Mouse (Mus musculus) left cerebral cortex, postnatal 25 days (tissue): ENCODE data around the gene Opn1mw. TPM values are rescaled to one million over a fixed set of nuclear protein-coding genes. Genes with fewer than 3 reads are reported as not detected.
"Not testable (repeated sequence)": the region's sequence is repeated elsewhere in the genome, so short reads cannot be mapped to it uniquely, and the experiment has no call there.

Experiments used
- DNase-seq, 2 experiments: peaks; one replicate each; pipeline ENCODE4 v3.0.0; 2022; ENCODE audit warnings: low spot score in 2 of 2, mixed read lengths in 1 of 2
- intact Hi-C: fragments of 180-260 bp; cut with DNase I; formaldehyde crosslinking; loops from one replicate; pipeline ENCODE4 v1.15.1; 2025
- total RNA-seq, 2 experiments: library from RNA; stranded (reverse); gene quantifications; 2 replicates each; pipeline ENCODE4 v1.2.3; 2021

The Opn1mw gene
- total RNA-seq: under 1 TPM; 0.50 to 0.62 TPM

DNA sequence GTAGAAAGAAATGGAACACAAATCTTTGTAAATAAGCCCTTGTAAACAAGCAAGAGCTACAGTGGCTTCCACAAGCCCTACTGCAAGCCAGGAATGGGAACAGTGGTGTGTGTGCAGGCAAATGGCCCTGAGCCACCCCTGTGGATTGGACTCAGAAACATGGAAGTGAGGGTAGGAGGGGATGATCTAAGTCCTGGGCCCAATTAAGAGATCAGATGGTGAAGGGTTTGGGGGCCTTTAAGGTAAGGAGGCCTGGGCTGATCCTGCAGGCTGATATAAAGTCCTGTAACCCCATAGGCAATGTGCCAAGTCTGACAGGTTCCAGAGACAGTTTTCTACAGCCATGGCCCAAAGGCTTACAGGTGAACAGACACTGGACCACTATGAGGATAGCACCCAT lies at the start of gene Opn1mw:
TSS of gene Opn1mw (plus strand) at position 301 of the 400 bp plus-strand sequence.
- intact Hi-C loops: no loop called here
- DNase-seq: no peak

- peak in 1 of 2 experiments; percentile 5 for DNase-seq
- intact Hi-C loops: loop anchor here (10.0 kb wide), 1 partner anchor 160 kb away; the partner anchor contains the start of gene Flna
Measured at GRCm38 (mm10) chrX:74084276-74084837, 42.9 kb upstream of the Opn1mw start.

- intact Hi-C loops: loop anchor here (1.0 to 10.0 kb wide), 2 partner anchors 118 to 160 kb away; partner anchors contain the start of gene Flna
- DNase-seq: peak; percentile 77 to 84
Measured at GRCm38 (mm10) chrX:74084946-74085498, 42.2 kb upstream of the Opn1mw start.

DNA sequence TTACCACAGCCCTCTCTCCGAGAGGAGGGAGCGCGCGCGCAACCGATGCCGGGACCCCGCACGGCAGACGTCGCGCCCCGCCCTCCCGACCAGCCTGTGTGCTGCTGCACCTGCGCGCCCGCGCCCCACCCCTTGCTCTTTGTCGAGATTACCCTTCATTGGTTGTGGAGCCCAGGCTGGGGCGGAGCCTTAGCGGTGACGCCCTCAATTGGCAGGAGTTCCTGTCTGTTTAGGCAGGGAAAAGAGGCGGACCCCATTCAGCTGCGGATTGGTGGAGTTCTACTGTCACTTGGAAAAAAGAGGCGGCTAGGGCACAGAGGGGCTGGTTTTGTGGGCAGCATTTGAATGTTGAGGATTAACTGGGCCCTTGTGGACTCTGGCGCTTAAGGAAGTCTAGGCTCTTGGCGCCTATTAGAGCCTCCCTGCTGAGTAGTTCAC lies 41.6 kb upstream of the Opn1mw start:
- DNase-seq: peak; percentile 97 to 99
- intact Hi-C loops: loop anchor here (1.0 to 10.0 kb wide), 2 partner anchors 118 to 159 kb away; partner anchors contain the start of gene Flna

DNA sequence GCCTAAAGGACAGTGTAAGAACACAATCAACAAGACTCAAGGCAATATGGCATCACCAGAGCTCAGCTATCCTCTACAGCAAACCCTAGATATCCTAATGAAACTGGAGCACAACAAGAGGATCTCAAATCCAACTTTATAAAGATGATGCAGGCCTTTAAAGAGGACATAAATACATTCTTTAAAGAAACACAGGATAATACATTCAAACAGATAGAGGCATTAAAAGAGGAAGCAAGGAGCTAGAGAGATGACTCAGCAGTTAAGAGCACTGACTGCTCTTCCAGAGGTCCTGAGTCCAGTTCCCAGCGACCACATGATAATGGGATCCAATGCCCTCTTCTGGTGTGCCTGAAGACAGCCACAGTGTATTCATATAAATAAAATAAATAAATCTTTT lies 32.1 kb upstream of the Opn1mw start:
- intact Hi-C loops: no loop called here
- no peak for DNase-seq

DNA sequence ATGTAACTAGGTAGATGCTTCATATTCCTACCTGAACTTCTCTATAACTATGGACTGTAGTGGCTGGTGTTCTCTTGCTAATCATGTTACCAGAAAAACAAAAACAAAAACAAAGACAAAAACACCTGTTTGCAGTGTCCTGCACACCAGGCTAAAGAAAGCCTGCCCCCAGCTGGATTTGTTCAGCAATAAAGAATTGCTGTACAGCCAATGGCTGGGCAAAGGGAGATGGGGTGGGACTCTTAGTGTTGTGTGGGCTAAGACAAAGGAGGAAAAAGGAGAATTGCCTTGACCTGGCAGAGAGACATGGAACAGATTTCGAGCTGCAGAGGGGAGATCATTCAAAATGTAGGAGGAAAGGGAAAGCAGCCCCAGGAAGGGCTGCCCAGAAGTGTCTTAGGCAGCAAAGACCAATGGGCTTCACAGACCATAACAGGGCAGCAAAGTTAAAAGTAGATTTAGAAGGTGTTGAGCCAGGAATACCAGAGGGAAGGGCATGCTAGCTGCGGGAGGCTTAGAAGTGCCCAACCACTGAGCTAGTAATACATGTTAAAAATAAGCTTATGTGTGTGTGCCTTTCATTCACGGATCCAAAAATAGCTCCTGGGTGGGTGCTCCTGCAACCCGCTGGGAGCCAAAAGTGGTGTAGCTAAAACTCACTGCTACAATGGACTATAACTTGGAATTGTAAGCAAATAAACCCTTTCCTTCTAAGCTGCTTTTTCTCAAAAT lies 23.6 kb upstream of the Opn1mw start:
- intact Hi-C loops: no loop called here
- peak; percentile 2 to 65 for DNase-seq

DNA sequence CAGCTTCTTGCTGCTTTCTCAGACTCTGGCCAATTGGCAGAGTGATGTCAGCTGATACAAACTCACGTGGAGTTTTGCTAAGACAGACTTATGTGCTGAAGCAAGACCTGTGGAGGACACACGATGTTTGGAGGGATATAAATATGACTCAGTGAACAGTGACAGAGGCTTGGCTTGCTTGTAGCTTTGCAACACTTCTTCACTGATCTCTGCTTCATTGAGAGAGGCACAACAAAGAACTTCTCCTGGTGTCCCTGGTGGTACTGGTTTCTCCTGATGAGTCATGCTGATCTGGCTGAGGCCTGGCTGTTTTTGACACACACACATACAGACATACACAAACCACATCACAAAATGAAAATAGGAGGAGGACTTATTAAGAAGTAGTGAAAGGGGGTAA lies 21.3 kb upstream of the Opn1mw start:
- intact Hi-C loops: no loop called here

GRCm38 (mm10) chrX:74108747-74109146 lies 18.5 kb upstream of the Opn1mw start:
- intact Hi-C loops: no loop called here
- no peak for DNase-seq

More for the DNA sequence above, 21.3 kb upstream of the Opn1mw start:
- no peak for DNase-seq

GRCm38 (mm10) chrX:74114036-74114435 lies 13.2 kb upstream of the Opn1mw start:
- DNase-seq: no peak
- intact Hi-C loops: no loop called here

GRCm38 (mm10) chrX:74115511-74115910 lies 11.8 kb upstream of the Opn1mw start:
- peak; percentile 33 to 65 for DNase-seq
- intact Hi-C loops: loop anchor here (5.0 kb wide), 2 partner anchors 132 to 297 kb away; partner anchors contain the start of gene Flna

GRCm38 (mm10) chrX:74124975-74125374 lies 2.3 kb upstream of the Opn1mw start:
- DNase-seq: no peak
- intact Hi-C loops: no loop called here

- DNase-seq, intact Hi-C loops: not testable (repeated sequence)
Measured at GRCm38 (mm10) chrX:74135263-74135662, 8.0 kb downstream of the Opn1mw start, which contains the start of gene Mecp2. Gene Mecp2, minus strand, starts transcription at chrX:74135363.

- intact Hi-C loops: no loop called here
- no peak for DNase-seq
Measured at GRCm38 (mm10) chrX:74167738-74168137, 40.5 kb downstream of the Opn1mw start, which contains the start of gene Tex28. Gene Tex28, minus strand, starts transcription at chrX:74167838.

DNA sequence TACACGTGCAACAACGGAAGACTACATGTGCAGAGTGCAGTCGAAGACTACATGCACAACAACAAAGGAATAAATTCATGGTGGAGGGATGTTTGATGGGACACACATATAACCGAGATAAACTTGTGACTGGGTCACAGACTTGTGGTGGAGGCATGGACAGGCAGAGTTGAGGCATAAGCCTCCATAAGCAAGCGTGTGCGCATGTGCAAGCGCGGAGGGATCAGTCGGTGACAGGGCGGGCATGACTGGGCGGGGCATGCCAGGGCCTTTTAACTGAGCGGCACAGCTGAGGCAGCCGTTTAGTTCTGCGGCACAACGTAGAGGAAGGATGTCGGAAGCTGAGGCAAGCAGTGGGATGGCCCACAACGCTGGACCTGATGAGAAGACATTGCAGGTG lies 49.7 kb downstream of the Opn1mw start, which contains the start of gene Tktl1:
TSS of gene Tktl1 (plus strand) at position 301 of the 400 bp plus-strand sequence.
- intact Hi-C loops: no loop called here

More for the DNA sequence above, 49.7 kb downstream of the Opn1mw start, which contains the start of gene Tktl1:
- no peak for DNase-seq

Other genes starting within 250 kb of the Opn1mw start
- gene Avpr2, start 235.4 kb upstream of the Opn1mw start, total RNA-seq: not detected
- gene L1cam, start 231.4 kb upstream of the Opn1mw start, total RNA-seq: 100 to 1,000 TPM; 152 to 158 TPM
- 1 to 10 TPM; 3.6 to 4.7 TPM for gene Arhgap4, start 205.6 kb upstream of the Opn1mw start, total RNA-seq
- gene Naa10, start 205.5 kb upstream of the Opn1mw start, total RNA-seq: 10 to 100 TPM; 45.4 to 53.4 TPM
- 1 to 10 TPM; 4.4 to 4.9 TPM for gene Renbp, start 196.6 kb upstream of the Opn1mw start, total RNA-seq
- gene Hcfc1, start 161.1 kb upstream of the Opn1mw start, total RNA-seq: 10 to 100 TPM; 69.9 to 70.4 TPM
- 10 to 100 TPM; 39.5 to 44.0 TPM for gene Irak1, start 103.5 kb upstream of the Opn1mw start, total RNA-seq
- 10 to 100 TPM; 80.2 to 84.3 TPM for gene Mecp2, start 7.9 kb downstream of the Opn1mw start, total RNA-seq
- gene Tex28, start 40.4 kb downstream of the Opn1mw start, total RNA-seq: not detected
- gene Tktl1, start 49.8 kb downstream of the Opn1mw start, total RNA-seq: not detected
- 10 to 100 TPM; 65.4 to 68.3 TPM for gene Flna, start 122.4 kb downstream of the Opn1mw start, total RNA-seq
- 10 to 100 TPM; 31.4 to 38.9 TPM for gene Emd, start 127.2 kb downstream of the Opn1mw start, total RNA-seq
- gene Rpl10, start 143.3 kb downstream of the Opn1mw start, total RNA-seq: 100 to 1,000 TPM; 137 to 162 TPM
- gene Taz, start 154.4 kb downstream of the Opn1mw start, total RNA-seq: 10 to 100 TPM; 48.5 to 55.5 TPM
- gene Dnase1l1, start 154.9 kb downstream of the Opn1mw start, total RNA-seq: 1 to 10 TPM; 2.1 to 2.3 TPM
- gene Atp6ap1, start 169.6 kb downstream of the Opn1mw start, total RNA-seq: 100 to 1,000 TPM; 360 to 380 TPM
- gene Gdi1, start 177.5 kb downstream of the Opn1mw start, total RNA-seq: 100 to 1,000 TPM; 603 to 616 TPM
- gene Fam50a, start 185.6 kb downstream of the Opn1mw start, total RNA-seq: 10 to 100 TPM; 26.0 to 27.0 TPM
- 10 to 100 TPM; 22.4 to 24.5 TPM for gene Plxna3, start 201.6 kb downstream of the Opn1mw start, total RNA-seq
- 10 to 100 TPM; 25.3 to 28.5 TPM for gene Lage3, start 226.2 kb downstream of the Opn1mw start, total RNA-seq
- 10 to 100 TPM; 73.7 to 80.0 TPM for gene Ubl4a, start 245.8 kb downstream of the Opn1mw start, total RNA-seq
- gene Slc10a3, start 245.9 kb downstream of the Opn1mw start, total RNA-seq: 1 to 10 TPM; 2.7 to 3.7 TPM